Mouse (Mus musculus) lung, postnatal 10 days (tissue): ENCODE results near the gene 4930556J24Rik.
"Not testable (repeated sequence)": the region's sequence is repeated elsewhere in the genome, so short reads cannot be mapped to it uniquely, and the experiment has no call there.

Experiments used
- DNase-seq: peaks from one replicate; pipeline ENCODE4 v3.0.0; 2021

Gene 4930556J24Rik

GRCm38 (mm10) chr11:3970361-3970760 is 6.2 kb downstream of the 4930556J24Rik start:
- DNase-seq, result no peak

- peak; percentile 13 for DNase-seq
Observed at GRCm38 (mm10) chr11:3969837-3970236, 6.7 kb downstream of the 4930556J24Rik start.

- DNase-seq, result no peak
Observed at GRCm38 (mm10) chr11:3964416-3965172, 12.0 kb downstream of the 4930556J24Rik start.

GRCm38 (mm10) chr11:3963610-3964415 is 12.8 kb downstream of the 4930556J24Rik start, which contains the start of gene Pes1:
Gene Pes1, plus strand, starts transcription at chr11:3963975.
- DNase-seq, result peak; percentile 83

- no peak for DNase-seq
Observed at GRCm38 (mm10) chr11:3963155-3963554, 13.4 kb downstream of the 4930556J24Rik start.

GRCm38 (mm10) chr11:3961761-3962160 is 14.8 kb downstream of the 4930556J24Rik start:
- no peak for DNase-seq

GRCm38 (mm10) chr11:3960901-3961300 is 15.7 kb downstream of the 4930556J24Rik start:
- no peak for DNase-seq

- DNase-seq, result not testable (repeated sequence)
Observed at GRCm38 (mm10) chr11:3955371-3955770, 21.2 kb downstream of the 4930556J24Rik start.

GRCm38 (mm10) chr11:3954876-3955275 is 21.7 kb downstream of the 4930556J24Rik start:
- DNase-seq, result not testable (repeated sequence)

- no peak for DNase-seq
Observed at GRCm38 (mm10) chr11:3946386-3946785, 30.2 kb downstream of the 4930556J24Rik start.

GRCm38 (mm10) chr11:3941371-3941770 is 35.2 kb downstream of the 4930556J24Rik start:
- no peak for DNase-seq

GRCm38 (mm10) chr11:3937321-3937874 is 39.2 kb downstream of the 4930556J24Rik start:
- DNase-seq, result no peak

- no peak for DNase-seq
Observed at GRCm38 (mm10) chr11:3936318-3936717, 40.3 kb downstream of the 4930556J24Rik start.

GRCm38 (mm10) chr11:3935135-3935534 is 41.4 kb downstream of the 4930556J24Rik start:
- DNase-seq, result no peak

- DNase-seq, result no peak
Observed at GRCm38 (mm10) chr11:3933756-3934285, 42.8 kb downstream of the 4930556J24Rik start.

GRCm38 (mm10) chr11:3931511-3932211 is 44.9 kb downstream of the 4930556J24Rik start, which contains the start of gene Tcn2:
Gene Tcn2, minus strand, starts transcription at chr11:3932159.
- DNase-seq, result peak; percentile 95

- DNase-seq, result peak; percentile 1
Observed at GRCm38 (mm10) chr11:3930931-3931330, 45.6 kb downstream of the 4930556J24Rik start.

GRCm38 (mm10) chr11:3930019-3930418 is 46.6 kb downstream of the 4930556J24Rik start:
- no peak for DNase-seq

GRCm38 (mm10) chr11:3925916-3926315 is 50.7 kb downstream of the 4930556J24Rik start:
- no peak for DNase-seq

GRCm38 (mm10) chr11:3922731-3923130 is 53.8 kb downstream of the 4930556J24Rik start:
- no peak for DNase-seq

GRCm38 (mm10) chr11:3922115-3922514 is 54.5 kb downstream of the 4930556J24Rik start:
- no peak for DNase-seq

- DNase-seq, result peak; percentile 42
Observed at GRCm38 (mm10) chr11:3921281-3921850, 55.2 kb downstream of the 4930556J24Rik start.
